Mouse (Mus musculus): ENCODE data around the gene Mip. TPM values are rescaled to one million over a fixed set of nuclear protein-coding genes. Genes with fewer than 3 reads are reported as not detected.

The Mip gene
- total and polyA plus RNA-seq, 3 experiments, result not detected

DNA sequence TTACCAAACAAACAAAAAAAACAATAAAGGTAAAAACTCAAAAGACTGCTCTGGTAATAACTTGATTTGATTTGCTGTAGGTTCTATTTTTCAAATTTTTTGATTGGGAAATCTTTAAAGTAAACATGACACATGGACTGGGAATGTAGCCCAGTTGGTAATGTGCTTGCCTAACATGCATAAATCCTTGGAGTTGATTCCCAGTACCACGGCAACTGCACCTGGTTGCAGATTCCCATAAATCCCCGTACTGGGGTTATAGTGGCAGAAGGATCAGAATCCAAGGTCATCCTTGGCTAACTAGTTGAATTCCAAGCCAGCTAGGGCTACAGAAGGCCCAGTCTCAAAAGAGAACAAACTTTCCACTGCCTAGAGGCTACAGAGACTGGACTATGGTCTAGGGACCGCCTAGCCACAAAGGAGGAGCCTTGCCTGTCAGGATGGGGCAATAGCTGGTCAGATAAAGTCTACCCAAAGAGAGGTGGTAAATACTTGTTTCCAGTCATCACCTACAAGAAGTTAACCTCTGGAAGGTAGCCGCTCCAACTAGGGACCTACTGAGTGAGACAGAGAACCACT lies 28.1 kb downstream of the Mip start, which contains the start of gene Apon:
Gene Apon, plus strand, starts transcription at position 420 of the 579 bp plus-strand sequence.
- H3K27me3 ChIP-seq (replicated peaks), result no peaks in the 10 kb centered on the region
- no peaks in the 10 kb centered on the region for H3K79me2 ChIP-seq (replicated peaks; ENCODE audit: control insufficient read depth, extremely low read depth, insufficient read depth, poor library complexity, severe bottlenecking)
- no peak for DNase-seq (ENCODE audit: extremely low read depth)
- H3K27ac ChIP-seq (ENCODE audit: insufficient read depth, low read depth), result no peak within 1 kb of the TSS
- dilution Hi-C loops (cut with MboI; ENCODE audit: extremely low pct_ligation_motif_present, extremely low pct_unique_long_range_greater_than_20kb, low sequenced_read_pairs), result no loop called here
- H3K9me3 ChIP-seq (replicated peaks; ENCODE audit: low read length), result no peaks in the 10 kb centered on the region
- no peak within 1 kb of the TSS for H3K4me2 ChIP-seq (ENCODE audit: insufficient read depth, low read depth, poor library complexity, severe bottlenecking)
- in situ Hi-C loops (cut with MboI; ENCODE audit: low pct_ligation_motif_present, low pct_unique_long_range_greater_than_20kb, low sequenced_read_pairs), result loop anchor here (5.0 kb wide), 1 partner anchor 34 kb away; no protein-coding TSS in a partner anchor
- peaks cover 35 to 58% of the 10 kb centered on the region in 2 experiments for H3K36me3 ChIP-seq (replicated peaks in 1 of 2; ENCODE audit: control insufficient read depth in 1 of 2, insufficient read depth in 1 of 2, low read length in 1 of 2)
- no peak within 1 kb of the TSS for H3K9ac ChIP-seq (ENCODE audit: insufficient read depth, low read depth)
- peak; percentile 50; the same call in 1 of the 2 replicates for TF ChIP-seq POLR2AphosphoS2 (IDR thresholded peaks at IDR 0.05; ENCODE audit: low read depth, low read length)
- TF ChIP-seq RCOR1 (conservative IDR thresholded peaks at IDR 0.05; ENCODE audit: low read depth, low read length), result no peak
- no peak for TF ChIP-seq USF2 (conservative IDR thresholded peaks at IDR 0.05; ENCODE audit: low read depth, low read length)
- TF ChIP-seq HCFC1 (IDR thresholded peaks at IDR 0.05; ENCODE audit: low read depth, low read length), result no peak
- TF ChIP-seq MAZ (IDR thresholded peaks at IDR 0.05; ENCODE audit: low read depth, low read length), result no peak
- peaks cover 13 to 26% of the 10 kb centered on the region in 2 experiments for H3K4me1 ChIP-seq (ENCODE audit: control insufficient read depth in 1 of 2, insufficient read depth in 2 of 2)
- no peak within 1 kb of the TSS for H3K4me3 ChIP-seq (replicated peaks in 1 of 3; ENCODE audit: low read depth in 2 of 3, low read length in 2 of 3, poor library complexity in 1 of 3)

- in situ Hi-C loops (cut with MboI; ENCODE audit: low pct_ligation_motif_present, low pct_unique_long_range_greater_than_20kb, low sequenced_read_pairs), result no loop called here
- H3K9me3 ChIP-seq (replicated peaks; ENCODE audit: low read length), result no peaks in the 10 kb centered on the region
- peaks cover 17 to 36% of the 10 kb centered on the region in 2 experiments for H3K36me3 ChIP-seq (replicated peaks in 1 of 2; ENCODE audit: control insufficient read depth in 1 of 2, insufficient read depth in 1 of 2, low read length in 1 of 2)
- TF ChIP-seq USF2 (conservative IDR thresholded peaks at IDR 0.05; ENCODE audit: low read depth, low read length) (no peak), JUND (conservative IDR thresholded peaks at IDR 0.05; ENCODE audit: low read depth, low read length) (no peak), MYC (IDR thresholded peaks at IDR 0.05; ENCODE audit: low read depth, low read length) (no peak), ZC3H11A (IDR thresholded peaks at IDR 0.05; ENCODE audit: low read depth, low read length) (no peak), MAX (IDR thresholded peaks at IDR 0.05; ENCODE audit: low read length) (no peak), CHD2 (IDR thresholded peaks at IDR 0.05; ENCODE audit: low read length) (no peak), USF1 (IDR thresholded peaks at IDR 0.05; ENCODE audit: low read depth, low read length) (no peak), ZMIZ1 (IDR thresholded peaks at IDR 0.05; ENCODE audit: low read depth, low read length) (no peak), ZKSCAN1 (IDR thresholded peaks at IDR 0.05; ENCODE audit: borderline replicate concordance, low read depth, low read length) (no peak), PAX5 (IDR thresholded peaks at IDR 0.05; ENCODE audit: low read length) (no peak), ETS1 (conservative IDR thresholded peaks at IDR 0.05; ENCODE audit: low read depth, low read length) (no peak)
- no peak overlapping the region for H3K4me3 ChIP-seq (replicated peaks in 1 of 3; ENCODE audit: low read depth in 2 of 3, low read length in 2 of 3, poor library complexity in 1 of 3)
- dilution Hi-C loops (cut with MboI; ENCODE audit: extremely low pct_ligation_motif_present, extremely low pct_unique_long_range_greater_than_20kb, low sequenced_read_pairs), result no loop called here
- H3K79me2 ChIP-seq (replicated peaks; ENCODE audit: control insufficient read depth, extremely low read depth, insufficient read depth, poor library complexity, severe bottlenecking), result no peaks in the 10 kb centered on the region
- H3K9ac ChIP-seq (ENCODE audit: insufficient read depth, low read depth), result no peak overlapping the region
- no peaks in the 10 kb centered on the region for H3K27me3 ChIP-seq (replicated peaks)
- no peak for DNase-seq (ENCODE audit: extremely low read depth)
- H3K4me1 ChIP-seq (ENCODE audit: control insufficient read depth in 1 of 2, insufficient read depth in 2 of 2), result peaks cover 22 to 45% of the 10 kb centered on the region in 2 experiments
- no peak overlapping the region for H3K4me2 ChIP-seq (ENCODE audit: insufficient read depth, low read depth, poor library complexity, severe bottlenecking)
- no peak overlapping the region for H3K27ac ChIP-seq (ENCODE audit: insufficient read depth, low read depth)
Measured at GRCm38 (mm10) chr10:128255925-128256324, 30.3 kb downstream of the Mip start.
